Mouse (Mus musculus) neural tube, embryonic 13.5 days (tissue): ENCODE results near the gene Adgrl1. TPM values are rescaled to one million over a fixed set of nuclear protein-coding genes. Genes with fewer than 3 reads are reported as not detected.
A peak's percentile ranks its signal among the peaks of the same experiment; 100 is the strongest.

ENCODE experiments used
- ATAC-seq: fragments of 200-750 bp; cut with Nextera tagmentation; 2 replicates; pipeline ENCODE4 v1.8.0; 2017; ENCODE audit warnings: low read depth, mild to moderate bottlenecking, moderate TSS enrichment, moderate library complexity
- H3K27ac ChIP-seq: fragments of 300-500 bp; sonication (generic); replicated peaks from 2 replicates; pipeline ENCODE4 v1.5.1; 2015; ENCODE audit warnings: moderate library complexity, mild to moderate bottlenecking, inconsistent platforms
- H3K27me3 ChIP-seq: fragments of 300-500 bp; sonication (generic); 2 replicates; pipeline ENCODE4 v1.6.1; 2015; ENCODE audit warnings: mild to moderate bottlenecking, inconsistent platforms
- H3K36me3 ChIP-seq: fragments of 300-500 bp; sonication (generic); 2 replicates; pipeline ENCODE4 v1.6.1; 2015; ENCODE audit warnings: mild to moderate bottlenecking, inconsistent platforms
- H3K4me1 ChIP-seq: fragments of 300-500 bp; sonication (generic); replicated peaks from 2 replicates; pipeline ENCODE4 v1.6.1; 2015; ENCODE audit warnings: inconsistent platforms
- H3K4me2 ChIP-seq: fragments of 300-500 bp; sonication (generic); 2 replicates; pipeline ENCODE4 v1.6.1; 2015; ENCODE audit warnings: inconsistent platforms, mild to moderate bottlenecking, moderate library complexity
- H3K4me3 ChIP-seq: fragments of 300-500 bp; sonication (generic); 2 replicates; pipeline ENCODE4 v1.5.1; 2015; ENCODE audit warnings: mild to moderate bottlenecking, inconsistent platforms
- H3K9ac ChIP-seq: fragments of 300-500 bp; sonication (generic); 2 replicates; pipeline ENCODE4 v1.6.1; 2015; ENCODE audit warnings: moderate library complexity, mild to moderate bottlenecking, inconsistent platforms
- H3K9me3 ChIP-seq: fragments of 300-500 bp; sonication (generic); 2 replicates; pipeline ENCODE4 v1.6.1; 2016; ENCODE audit warnings: inconsistent platforms
- WGBS: fragments of 180-500 bp; shearing (Covaris S2); methylation state at CpG from one replicate; pipeline ENCODE4 v1.1.7; 2015; 5-methylcytosine and 5-hydroxymethylcytosine counted together
- polyA plus RNA-seq: library from polyadenylated mRNA; unstranded; fragments of >200 nt; fragmentation: Nextera tagmentation; extraction: Ambion mirVana; gene quantifications from 2 replicates; pipeline ENCODE4 v1.2.1, GENCODE M21; 2015

The Adgrl1 gene
- polyA plus RNA-seq, 1 experiment from 2014 or later: 40.1 TPM

- WGBS: 87% methylated on average over 2 of the region's 2 CpGs
Measured at GRCm38 (mm10) chr8:83934994-83935393, 35.1 kb downstream of the Adgrl1 start.

GRCm38 (mm10) chr8:83935435-83935834 is 35.5 kb downstream of the Adgrl1 start:
- no peak overlapping the region for H3K9ac ChIP-seq
- no peaks in the 10 kb centered on the region for H3K27me3 ChIP-seq
- no peak overlapping the region for H3K4me3 ChIP-seq
- no peak overlapping the region for H3K4me2 ChIP-seq
- no peaks in the 10 kb centered on the region for H3K4me1 ChIP-seq
- no peak overlapping the region for H3K27ac ChIP-seq
- H3K36me3 ChIP-seq: peaks cover 100% of the 10 kb centered on the region
- no peak for ATAC-seq
- no peaks in the 10 kb centered on the region for H3K9me3 ChIP-seq
- 93% methylated on average over 8 of the region's 8 CpGs for WGBS

More at GRCm38 (mm10) chr8:83934994-83935393, 35.1 kb downstream of the Adgrl1 start:
- Histone ChIP-seq H3K4me3 (no peak overlapping the region), H3K9me3 (no peaks in the 10 kb centered on the region), H3K4me1 (no peaks in the 10 kb centered on the region), H3K36me3 (peaks cover 100% of the 10 kb centered on the region), H3K27me3 (no peaks in the 10 kb centered on the region), H3K9ac (no peak overlapping the region), H3K4me2 (no peak overlapping the region), H3K27ac (no peak overlapping the region)
- ATAC-seq: no peak

- Histone ChIP-seq H3K9me3 (no peaks in the 10 kb centered on the region), H3K27ac (no peak overlapping the region), H3K4me3 (no peak overlapping the region), H3K9ac (no peak overlapping the region), H3K27me3 (no peaks in the 10 kb centered on the region), H3K4me1 (no peaks in the 10 kb centered on the region), H3K4me2 (no peak overlapping the region), H3K36me3 (peaks cover 77% of the 10 kb centered on the region)
- no peak for ATAC-seq
- 86% methylated on average over 7 of the region's 7 CpGs for WGBS
Measured at GRCm38 (mm10) chr8:83937645-83938044, 37.7 kb downstream of the Adgrl1 start.

- WGBS: 93% methylated on average over 15 of the region's 15 CpGs
Measured at GRCm38 (mm10) chr8:83938330-83938729, 38.4 kb downstream of the Adgrl1 start.

GRCm38 (mm10) chr8:83941066-83941677 is 41.3 kb downstream of the Adgrl1 start:
- H3K9me3 ChIP-seq: no peaks in the 10 kb centered on the region
- H3K36me3 ChIP-seq: peaks cover 42% of the 10 kb centered on the region
- 75% methylated on average over 6 of the region's 6 CpGs for WGBS

More at GRCm38 (mm10) chr8:83938330-83938729, 38.4 kb downstream of the Adgrl1 start:
- Histone ChIP-seq H3K4me3 (no peak overlapping the region), H3K4me2 (no peak overlapping the region), H3K27me3 (no peaks in the 10 kb centered on the region), H3K27ac (no peak overlapping the region), H3K9ac (no peak overlapping the region), H3K36me3 (peaks cover 71% of the 10 kb centered on the region), H3K9me3 (no peaks in the 10 kb centered on the region), H3K4me1 (no peaks in the 10 kb centered on the region)
- no peak for ATAC-seq

GRCm38 (mm10) chr8:83942446-83942845 is 42.5 kb downstream of the Adgrl1 start:
- WGBS: 92% methylated on average over 1 of the region's 1 CpGs
- Histone ChIP-seq H3K4me1 (no peaks in the 10 kb centered on the region), H3K4me2 (no peak overlapping the region), H3K36me3 (peaks cover 29% of the 10 kb centered on the region), H3K9ac (no peak overlapping the region), H3K4me3 (no peak overlapping the region), H3K27me3 (no peaks in the 10 kb centered on the region), H3K27ac (no peak overlapping the region), H3K9me3 (no peaks in the 10 kb centered on the region)
- no peak for ATAC-seq

More at GRCm38 (mm10) chr8:83941066-83941677, 41.3 kb downstream of the Adgrl1 start:
- Histone ChIP-seq H3K4me1 (no peaks in the 10 kb centered on the region), H3K27me3 (no peaks in the 10 kb centered on the region), H3K9ac (no peak overlapping the region), H3K4me2 (no peak overlapping the region), H3K4me3 (no peak overlapping the region), H3K27ac (no peak overlapping the region)
- ATAC-seq: 0 out of 2 replicates have a peak, but pooled peaks have one; percentile 12

- H3K4me2 ChIP-seq: no peak overlapping the region
- 79% methylated on average over 3 of the region's 3 CpGs for WGBS
- H3K9me3 ChIP-seq: no peaks in the 10 kb centered on the region
- H3K27me3 ChIP-seq: no peaks in the 10 kb centered on the region
- no peaks in the 10 kb centered on the region for H3K36me3 ChIP-seq
- H3K4me1 ChIP-seq: no peaks in the 10 kb centered on the region
- H3K9ac ChIP-seq: no peak overlapping the region
- H3K27ac ChIP-seq: no peak overlapping the region
- ATAC-seq: no peak
- no peak overlapping the region for H3K4me3 ChIP-seq
Measured at GRCm38 (mm10) chr8:83945540-83945939, 45.6 kb downstream of the Adgrl1 start.

GRCm38 (mm10) chr8:83954749-83955105 is 54.8 kb downstream of the Adgrl1 start:
- peaks cover 16% of the 10 kb centered on the region for H3K4me1 ChIP-seq
- no peaks in the 10 kb centered on the region for H3K27me3 ChIP-seq
- H3K4me2 ChIP-seq: peak overlapping the region; percentile 94
- ATAC-seq: no peak
- H3K27ac ChIP-seq: peak overlapping the region; percentile 74
- WGBS: 1% methylated on average over 14 of the region's 14 CpGs
- H3K9me3 ChIP-seq: no peaks in the 10 kb centered on the region
- no peaks in the 10 kb centered on the region for H3K36me3 ChIP-seq
- H3K9ac ChIP-seq: peak overlapping the region; percentile 69
- peak overlapping the region; percentile 59 for H3K4me3 ChIP-seq

GRCm38 (mm10) chr8:83955106-83955957 is 55.4 kb downstream of the Adgrl1 start, which contains the start of the genes Gm10644 and Asf1b:
Gene Gm10644, minus strand, starts transcription at chr8:83955205.
Gene Asf1b, plus strand, starts transcription at chr8:83955507.
- peak within 1 kb of the TSS; percentile 74 for H3K27ac ChIP-seq
- peak within 1 kb of the TSS; percentile 94 for H3K4me2 ChIP-seq
- ATAC-seq: peak; percentile 100
- peaks cover 16% of the 10 kb centered on the region for H3K4me1 ChIP-seq
- WGBS: under 1% methylated on average over 75 of the region's 75 CpGs
- H3K9me3 ChIP-seq: no peaks in the 10 kb centered on the region
- peak within 1 kb of the TSS; percentile 69 for H3K9ac ChIP-seq
- peak within 1 kb of the TSS; percentile 59 for H3K4me3 ChIP-seq
- no peaks in the 10 kb centered on the region for H3K36me3 ChIP-seq
- H3K27me3 ChIP-seq: no peaks in the 10 kb centered on the region

- H3K4me2 ChIP-seq: peak overlapping the region; percentile 94
- under 1% methylated on average over 15 of the region's 15 CpGs for WGBS
- ATAC-seq: no peak; the same call in 1 of the 2 replicates
- no peaks in the 10 kb centered on the region for H3K36me3 ChIP-seq
- H3K4me3 ChIP-seq: peak overlapping the region; percentile 59
- no peaks in the 10 kb centered on the region for H3K9me3 ChIP-seq
- H3K27me3 ChIP-seq: no peaks in the 10 kb centered on the region
- H3K27ac ChIP-seq: no peak overlapping the region
- H3K4me1 ChIP-seq: peaks cover 16% of the 10 kb centered on the region
- peak overlapping the region; percentile 68 for H3K9ac ChIP-seq
Measured at GRCm38 (mm10) chr8:83955958-83956218, 56.0 kb downstream of the Adgrl1 start.

GRCm38 (mm10) chr8:83956789-83957188 is 56.9 kb downstream of the Adgrl1 start:
- WGBS: 41% methylated on average over 1 of the region's 1 CpGs
- Histone ChIP-seq H3K9me3 (no peaks in the 10 kb centered on the region), H3K27ac (no peak overlapping the region), H3K4me2 (peak overlapping the region; percentile 94), H3K4me1 (peaks cover 16% of the 10 kb centered on the region), H3K4me3 (peak overlapping the region; percentile 59), H3K9ac (no peak overlapping the region), H3K36me3 (no peaks in the 10 kb centered on the region), H3K27me3 (no peaks in the 10 kb centered on the region)
- no peak for ATAC-seq

GRCm38 (mm10) chr8:83964015-83964765 is 64.3 kb downstream of the Adgrl1 start:
- H3K27me3 ChIP-seq: no peaks in the 10 kb centered on the region
- ATAC-seq: no peak
- peaks cover 6% of the 10 kb centered on the region; the same call in 1 of the 2 replicates for H3K36me3 ChIP-seq
- H3K9ac ChIP-seq: no peak overlapping the region
- H3K27ac ChIP-seq: no peak overlapping the region
- H3K4me1 ChIP-seq: no peaks in the 10 kb centered on the region
- WGBS: 93% methylated on average over 5 of the region's 5 CpGs
- no peak overlapping the region for H3K4me2 ChIP-seq
- no peaks in the 10 kb centered on the region for H3K9me3 ChIP-seq
- no peak overlapping the region for H3K4me3 ChIP-seq
